Mouse (Mus musculus) hindbrain, embryonic 11.5 days (tissue): ENCODE measurements at regions not wholly inside any gene's neighbourhood (a gene's known extent, or its start where the extent isn't known, plus 50 kb on each side); places are given as distances from the start of the nearest gene placed in this dataset.

Experiments
- ATAC-seq: fragments of 200-750 bp; cut with Nextera tagmentation; 2 replicates; pipeline ENCODE4 v1.8.0; 2017; ENCODE audit warnings: mild to moderate bottlenecking, moderate TSS enrichment, moderate library complexity; ENCODE audit not compliant: low FRiP score
- DNase-seq: peaks from one replicate; pipeline ENCODE4 v3.0.0-alpha.2; 2015; ENCODE audit warnings: low spot score
- H3K27ac ChIP-seq: fragments of 300-500 bp; sonication (generic); 2 replicates; pipeline ENCODE4 v1.5.1; 2014; ENCODE audit warnings: mild to moderate bottlenecking, low read depth, low read length
- H3K27me3 ChIP-seq: fragments of 300-500 bp; sonication (generic); 2 replicates; pipeline ENCODE4 v1.6.1; 2014; ENCODE audit warnings: mild to moderate bottlenecking, low read length, moderate library complexity, mixed read lengths; ENCODE audit not compliant: control insufficient read depth, insufficient read depth
- H3K36me3 ChIP-seq: fragments of 300-500 bp; sonication (generic); 2 replicates; pipeline ENCODE4 v1.6.1; 2014; ENCODE audit warnings: mild to moderate bottlenecking, low read length, moderate library complexity, mixed read lengths; ENCODE audit not compliant: control insufficient read depth, insufficient read depth
- H3K4me1 ChIP-seq: fragments of 300-500 bp; sonication (generic); replicated peaks from 2 replicates; pipeline ENCODE4 v1.6.1; 2014; ENCODE audit warnings: low read length, mixed read lengths; ENCODE audit not compliant: control insufficient read depth, insufficient read depth
- H3K4me2 ChIP-seq: fragments of 300-500 bp; sonication (generic); replicated peaks from 2 replicates; pipeline ENCODE4 v1.6.1; 2014; ENCODE audit warnings: mild to moderate bottlenecking, low read depth, low read length
- H3K4me3 ChIP-seq: fragments of 300-500 bp; sonication (generic); 2 replicates; pipeline ENCODE4 v1.5.1; 2014; ENCODE audit warnings: low read depth, low read length
- H3K9ac ChIP-seq: fragments of 300-500 bp; sonication (generic); 2 replicates; pipeline ENCODE4 v1.6.1; 2014; ENCODE audit warnings: low read depth, low read length
- H3K9me3 ChIP-seq: fragments of 300-500 bp; sonication (generic); 2 replicates; pipeline ENCODE4 v1.6.1; 2016; ENCODE audit warnings: low read length; ENCODE audit not compliant: control insufficient read depth
- WGBS: fragments of 180-500 bp; shearing (Covaris S2); extraction: QIAGEN DNeasy Blood & Tissue Kit; methylation state at CpG from one replicate; pipeline ENCODE4 v1.1.7; 2014; 5-methylcytosine and 5-hydroxymethylcytosine counted together

GRCm38 (mm10) chr2:50772101-50772500 lies 376.8 kb downstream of the Rnd3 start:
- no peak for DNase-seq
- no peak overlapping the region for H3K27ac ChIP-seq
- no peaks in the 10 kb centered on the region for H3K27me3 ChIP-seq
- 77% methylated on average over 8 of the region's 8 CpGs for WGBS
- H3K36me3 ChIP-seq: no peaks in the 10 kb centered on the region
- no peak overlapping the region for H3K4me3 ChIP-seq
- H3K9ac ChIP-seq: no peak overlapping the region
- no peak overlapping the region for H3K4me2 ChIP-seq
- no peak for ATAC-seq
- no peaks in the 10 kb centered on the region for H3K4me1 ChIP-seq
- H3K9me3 ChIP-seq: no peaks in the 10 kb centered on the region

GRCm38 (mm10) chr2:50759016-50759415 lies 389.9 kb downstream of the Rnd3 start:
- 95% methylated on average over 2 of the region's 2 CpGs for whole genome bisulfite sequencing
- Histone ChIP-seq H3K27ac (no peak overlapping the region), H3K4me3 (no peak overlapping the region), H3K4me2 (no peak overlapping the region), H3K36me3 (no peaks in the 10 kb centered on the region), H3K4me1 (no peaks in the 10 kb centered on the region), H3K9ac (no peak overlapping the region), H3K9me3 (no peaks in the 10 kb centered on the region), H3K27me3 (no peaks in the 10 kb centered on the region)
- ATAC-seq (no peak), DNase-seq (no peak)

GRCm38 (mm10) chr2:50757837-50758541 lies 390.9 kb downstream of the Rnd3 start:
- H3K9me3 ChIP-seq: no peaks in the 10 kb centered on the region
- 91% methylated on average over 21 of the region's 21 CpGs for WGBS
- H3K4me1 ChIP-seq: no peaks in the 10 kb centered on the region
- H3K4me2 ChIP-seq: no peak overlapping the region
- no peak for ATAC-seq
- no peaks in the 10 kb centered on the region for H3K36me3 ChIP-seq
- H3K4me3 ChIP-seq: no peak overlapping the region
- DNase-seq: no peak
- no peak overlapping the region for H3K27ac ChIP-seq
- H3K9ac ChIP-seq: no peak overlapping the region
- no peaks in the 10 kb centered on the region for H3K27me3 ChIP-seq

GRCm38 (mm10) chr2:50755616-50756450 lies 393.1 kb downstream of the Rnd3 start:
- H3K27ac ChIP-seq: peak overlapping the region; percentile 49
- WGBS: 25% methylated on average over 9 of the region's 9 CpGs
- peak; percentile 58 for DNase-seq

GRCm38 (mm10) chr2:50755160-50755559 lies 393.8 kb downstream of the Rnd3 start:
- Histone ChIP-seq H3K4me2 (no peak overlapping the region), H3K9me3 (no peaks in the 10 kb centered on the region), H3K27me3 (no peaks in the 10 kb centered on the region), H3K9ac (no peak overlapping the region), H3K4me1 (no peaks in the 10 kb centered on the region), H3K4me3 (no peak overlapping the region), H3K36me3 (no peaks in the 10 kb centered on the region), H3K27ac (peak overlapping the region; percentile 3; the same call in 1 of the 2 replicates)
- ATAC-seq (peak; percentile 41), DNase-seq (no peak)
- 46% methylated on average over 6 of the region's 6 CpGs for whole genome bisulfite sequencing

More at GRCm38 (mm10) chr2:50755616-50756450, 393.1 kb downstream of the Rnd3 start:
- no peak overlapping the region for H3K4me3 ChIP-seq
- peak; percentile 89 for ATAC-seq
- H3K36me3 ChIP-seq: no peaks in the 10 kb centered on the region
- no peaks in the 10 kb centered on the region for H3K4me1 ChIP-seq
- no peak overlapping the region for H3K4me2 ChIP-seq
- H3K27me3 ChIP-seq: no peaks in the 10 kb centered on the region
- H3K9me3 ChIP-seq: no peaks in the 10 kb centered on the region
- H3K9ac ChIP-seq: no peak overlapping the region

- no peak overlapping the region for H3K4me3 ChIP-seq
- no peaks in the 10 kb centered on the region for H3K27me3 ChIP-seq
- H3K36me3 ChIP-seq: no peaks in the 10 kb centered on the region
- DNase-seq: no peak
- H3K9me3 ChIP-seq: no peaks in the 10 kb centered on the region
- no peak overlapping the region; the same call in 1 of the 2 replicates for H3K27ac ChIP-seq
- 78% methylated on average over 9 of the region's 9 CpGs for WGBS
- no peak overlapping the region for H3K4me2 ChIP-seq
- no peaks in the 10 kb centered on the region for H3K4me1 ChIP-seq
- no peak for ATAC-seq
- H3K9ac ChIP-seq: no peak overlapping the region
Measured at GRCm38 (mm10) chr2:50752408-50752807, 396.5 kb downstream of the Rnd3 start.

- H3K4me3 ChIP-seq: no peak overlapping the region
- H3K9me3 ChIP-seq: no peaks in the 10 kb centered on the region
- no peaks in the 10 kb centered on the region for H3K36me3 ChIP-seq
- no peak overlapping the region for H3K27ac ChIP-seq
- H3K9ac ChIP-seq: no peak overlapping the region
- H3K4me2 ChIP-seq: no peak overlapping the region
- no peak for DNase-seq
- H3K27me3 ChIP-seq: no peaks in the 10 kb centered on the region
- H3K4me1 ChIP-seq: no peaks in the 10 kb centered on the region
- WGBS: 79% methylated on average over 5 of the region's 5 CpGs
- ATAC-seq: no peak
Measured at GRCm38 (mm10) chr2:50750799-50751198, 398.1 kb downstream of the Rnd3 start.

- peak; percentile 85 for ATAC-seq
- Histone ChIP-seq H3K27me3 (no peaks in the 10 kb centered on the region), H3K9me3 (no peaks in the 10 kb centered on the region), H3K9ac (no peak overlapping the region), H3K36me3 (no peaks in the 10 kb centered on the region), H3K4me1 (no peaks in the 10 kb centered on the region), H3K4me2 (no peak overlapping the region), H3K4me3 (no peak overlapping the region), H3K27ac (no peak overlapping the region)
- WGBS: 66% methylated on average over 13 of the region's 13 CpGs
- peak; percentile 39 for DNase-seq
Measured at GRCm38 (mm10) chr2:50744625-50745214, 404.2 kb downstream of the Rnd3 start.
